Mouse (Mus musculus) lung, postnatal 10 days (tissue): ENCODE data around the gene Myo3b.

Experiments
- DNase-seq: peaks from one replicate; pipeline ENCODE4 v3.0.0; 2021

Myo3b gene

DNA sequence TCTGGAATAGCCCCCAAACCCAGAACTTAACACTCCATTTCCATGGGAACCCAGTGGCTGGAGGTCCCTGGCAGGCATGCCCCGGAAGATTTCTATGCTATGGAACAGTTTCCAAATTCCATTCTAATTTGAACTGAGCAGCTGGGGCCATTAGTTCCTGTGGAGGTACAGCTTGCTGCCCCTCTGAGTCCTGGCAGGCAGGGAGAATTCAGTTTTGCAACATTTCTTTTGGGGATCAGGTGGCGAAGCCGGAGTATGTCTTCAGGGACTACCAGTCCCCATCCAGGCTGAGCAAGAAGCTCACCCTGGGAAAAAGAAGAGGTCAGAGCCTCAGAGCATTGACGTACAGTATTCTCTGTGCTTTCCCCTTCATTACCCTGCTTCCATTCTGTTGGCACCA is 94.4 kb downstream of the Myo3b start:
- no peak for DNase-seq

DNA sequence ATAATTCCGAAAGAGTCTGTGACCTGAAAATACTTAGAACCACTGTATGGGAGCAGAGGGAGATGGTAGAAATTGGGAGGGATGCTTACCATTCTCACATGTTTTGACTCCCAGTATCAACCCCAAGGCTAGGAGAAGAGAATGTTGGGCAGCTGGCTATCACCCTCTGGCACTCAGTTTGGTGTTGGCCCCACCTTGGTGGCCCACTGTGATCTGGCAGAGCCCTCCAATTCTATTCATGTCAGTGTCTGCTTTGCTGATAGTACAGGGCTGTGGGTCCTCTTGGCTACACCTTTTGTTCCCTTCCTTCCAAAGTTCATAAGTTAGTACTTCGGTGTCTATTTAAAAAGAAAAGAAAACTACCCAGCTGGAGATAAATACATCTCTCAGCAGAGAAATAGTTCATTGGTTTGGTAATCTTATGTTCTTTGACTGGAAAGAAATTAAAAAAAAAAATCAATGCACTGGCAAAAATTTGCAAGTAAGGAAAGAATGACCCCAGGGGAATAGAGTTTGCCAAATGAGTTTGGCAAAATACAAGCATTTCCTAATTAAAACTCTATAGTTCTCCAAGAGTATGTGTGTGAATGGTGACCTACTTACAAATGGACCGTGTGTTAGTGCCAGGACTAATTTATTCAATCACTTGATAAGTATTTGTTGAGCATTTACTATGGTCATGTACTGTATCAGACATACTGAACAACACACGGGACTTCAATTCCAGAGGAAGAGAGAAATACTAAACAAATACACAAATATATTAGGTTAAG is 98.5 kb downstream of the Myo3b start:
- no peak for DNase-seq

DNA sequence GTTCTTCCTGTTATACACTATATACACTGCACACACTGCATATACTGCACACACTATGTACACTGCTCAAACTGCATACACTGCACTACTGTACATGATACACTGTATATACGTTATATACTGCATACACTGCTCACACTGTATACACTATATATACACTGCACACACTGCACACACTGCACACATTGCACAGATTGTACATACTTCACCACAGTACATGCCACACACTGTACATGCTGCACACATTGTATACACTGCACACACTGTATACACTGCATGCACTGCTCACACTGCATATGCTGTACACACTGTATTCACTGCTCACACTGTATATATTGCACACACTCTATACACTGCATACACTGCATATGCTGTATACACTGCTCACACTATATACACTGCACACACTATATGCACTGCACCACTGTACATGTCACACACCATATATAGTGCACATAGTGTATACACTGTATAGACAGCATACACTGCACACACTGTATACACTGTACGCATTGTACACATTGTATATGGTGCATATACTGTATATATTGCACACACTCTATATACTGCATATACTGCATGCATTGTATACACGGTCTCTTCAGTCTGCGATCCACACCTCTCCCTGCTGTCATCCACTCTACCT is 104.7 kb downstream of the Myo3b start:
- DNase-seq, result no peak

DNA sequence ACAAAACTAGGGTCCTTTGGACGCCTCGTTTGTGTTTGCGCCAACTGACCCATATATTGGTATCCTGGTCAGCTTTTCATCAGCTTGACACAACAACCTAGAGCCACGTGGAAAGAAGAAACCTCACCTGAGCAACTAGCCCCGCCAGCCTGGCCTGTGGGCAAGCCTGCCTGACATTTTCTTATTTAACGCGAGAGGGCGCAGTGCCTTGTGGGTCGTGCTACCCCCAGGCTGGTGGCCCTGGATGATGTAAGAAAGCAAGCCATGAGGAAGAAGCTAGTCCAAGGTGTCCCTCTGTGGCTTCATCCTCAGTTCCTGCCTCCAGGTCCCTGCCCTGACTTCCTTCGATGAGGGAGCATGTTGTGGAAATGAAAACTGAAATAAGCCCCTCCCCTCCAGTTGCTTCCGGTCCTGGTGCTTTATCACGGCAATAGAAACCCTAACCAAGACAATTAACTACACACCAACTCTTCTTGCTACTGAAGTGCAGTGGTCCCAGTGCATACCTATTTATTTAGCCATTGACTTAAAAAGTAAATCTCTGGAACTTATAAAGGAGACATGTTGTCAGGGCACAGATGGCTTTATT is 108.2 kb downstream of the Myo3b start:
- no peak for DNase-seq

DNA sequence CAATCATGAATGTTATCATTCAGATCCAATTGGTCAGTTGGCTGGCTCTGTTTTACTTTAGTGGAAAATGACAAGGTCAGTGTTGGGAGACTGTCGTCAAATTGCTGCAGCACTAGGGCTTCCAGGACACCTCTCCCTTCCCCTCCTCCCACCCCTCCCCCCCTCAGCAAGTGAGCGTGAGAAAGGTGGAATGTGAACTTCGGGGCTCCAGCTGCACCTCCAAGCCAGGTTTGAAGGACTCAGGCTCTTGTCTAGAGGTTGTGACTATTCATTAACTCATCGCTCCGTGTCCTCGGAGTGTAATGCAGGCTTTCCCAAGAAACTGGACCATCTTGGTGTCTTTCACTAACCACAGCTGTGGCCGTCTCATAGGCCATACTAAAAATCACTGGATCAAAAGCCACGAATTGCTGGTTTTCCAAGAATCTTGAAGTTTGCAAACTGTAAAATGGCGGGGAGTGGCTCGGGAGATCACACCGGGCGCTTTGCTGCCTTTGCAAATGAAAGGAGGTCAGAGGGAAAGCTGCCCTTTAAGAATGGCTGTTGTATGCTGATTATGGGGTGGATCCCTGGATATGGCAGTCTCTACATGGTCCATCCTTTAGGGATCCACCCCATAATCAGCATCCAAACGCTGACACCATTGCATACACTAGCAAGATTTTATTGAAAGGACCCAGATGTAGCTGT is 110.0 kb downstream of the Myo3b start:
- DNase-seq, result no peak

DNA sequence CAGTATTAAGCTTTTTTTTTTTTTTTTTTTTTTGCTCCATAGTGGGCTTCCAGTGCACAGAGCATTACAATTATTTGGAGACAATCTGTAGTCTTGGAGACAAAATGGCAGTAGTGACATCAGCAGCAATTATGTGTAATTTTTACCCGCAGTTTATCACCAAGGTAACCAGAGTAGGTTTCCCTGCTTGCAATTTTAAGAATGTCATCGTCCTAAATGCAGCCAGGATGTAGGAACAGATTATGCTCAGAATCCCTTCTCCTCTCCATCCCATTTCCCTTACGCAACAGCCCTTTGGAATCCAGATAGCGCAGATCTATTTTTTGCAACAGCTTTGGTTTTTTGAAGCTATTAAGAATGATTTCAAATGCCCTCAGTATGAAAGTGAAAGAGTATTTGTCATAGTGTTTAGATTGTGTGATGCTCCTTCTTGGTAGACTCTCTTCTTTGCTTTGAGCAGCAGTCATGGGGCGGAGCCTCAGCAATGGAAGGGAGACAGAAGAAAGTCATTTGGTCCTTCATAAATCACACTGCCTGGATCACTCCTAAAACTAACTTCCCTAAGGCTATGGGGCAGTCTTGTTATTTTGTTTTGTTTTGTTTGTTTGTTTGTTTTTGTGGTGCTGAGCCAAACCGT is 111.6 kb downstream of the Myo3b start:
- DNase-seq, result no peak

DNA sequence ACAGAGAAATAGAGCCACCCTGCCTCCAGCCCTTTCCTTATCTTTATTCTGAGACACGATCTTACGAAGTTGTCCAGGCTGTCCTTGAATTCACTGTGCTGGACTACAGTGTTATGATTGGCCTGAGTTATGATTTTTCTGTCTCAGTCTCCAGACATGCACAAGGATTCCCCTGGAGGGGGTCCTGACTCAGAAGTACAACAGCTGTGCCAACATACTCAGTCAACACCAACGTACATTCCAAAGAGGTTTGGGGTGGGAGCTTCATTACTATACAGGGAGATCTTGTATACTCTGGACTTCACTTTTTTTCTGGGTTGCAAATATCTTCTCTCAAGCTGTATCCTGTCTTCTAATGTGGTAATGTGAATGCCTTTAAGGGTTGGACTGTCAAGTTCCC is 113.0 kb downstream of the Myo3b start:
- no peak for DNase-seq

DNA sequence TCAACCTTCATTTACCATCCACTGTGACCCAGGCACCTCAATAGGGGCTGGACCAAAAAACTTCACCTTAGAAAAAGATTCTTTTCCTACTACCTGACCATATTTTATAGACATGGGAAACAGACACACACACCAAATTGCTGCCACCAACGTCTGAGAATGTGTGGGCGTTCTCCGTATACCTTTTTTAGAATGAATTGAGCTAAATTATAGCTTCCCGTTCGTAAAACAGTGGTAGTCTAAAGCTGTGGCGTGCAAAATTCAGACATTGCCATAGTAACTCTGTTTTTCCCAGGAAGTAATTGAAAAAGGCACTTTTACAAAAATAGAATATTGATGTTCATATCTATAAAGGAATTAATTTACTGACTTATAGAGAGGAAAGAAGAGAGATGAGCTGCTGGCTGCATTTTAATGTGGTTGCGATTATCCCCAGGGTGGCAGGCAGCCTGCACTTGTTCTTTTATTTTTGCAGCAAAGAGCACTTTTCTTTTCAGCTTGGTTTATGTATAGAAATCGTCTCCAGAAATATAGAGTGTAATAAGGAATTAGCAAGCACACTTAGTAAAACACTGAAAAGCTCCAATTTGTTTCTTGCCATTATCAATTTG is 116.4 kb downstream of the Myo3b start:
- no peak for DNase-seq

DNA sequence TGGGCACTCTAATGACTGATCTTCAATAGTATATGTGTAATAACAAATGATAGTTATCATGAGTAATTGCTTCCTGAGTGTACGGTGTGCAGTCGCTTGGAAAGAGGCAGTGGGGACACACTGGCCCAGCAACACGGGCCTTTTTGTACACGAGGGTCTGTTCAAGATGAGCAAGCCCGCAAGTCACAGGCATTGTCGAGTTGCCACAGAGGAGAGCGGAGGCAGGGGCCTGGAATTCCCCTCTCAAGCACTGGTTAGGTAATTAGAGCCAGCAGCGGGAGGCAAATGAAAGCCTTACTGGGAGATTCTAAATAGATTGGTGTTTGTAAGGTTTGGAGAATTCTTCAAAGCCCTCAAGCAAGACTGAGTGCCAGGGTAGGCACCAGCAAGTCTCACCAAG is 120.6 kb downstream of the Myo3b start:
- DNase-seq, result no peak

DNA sequence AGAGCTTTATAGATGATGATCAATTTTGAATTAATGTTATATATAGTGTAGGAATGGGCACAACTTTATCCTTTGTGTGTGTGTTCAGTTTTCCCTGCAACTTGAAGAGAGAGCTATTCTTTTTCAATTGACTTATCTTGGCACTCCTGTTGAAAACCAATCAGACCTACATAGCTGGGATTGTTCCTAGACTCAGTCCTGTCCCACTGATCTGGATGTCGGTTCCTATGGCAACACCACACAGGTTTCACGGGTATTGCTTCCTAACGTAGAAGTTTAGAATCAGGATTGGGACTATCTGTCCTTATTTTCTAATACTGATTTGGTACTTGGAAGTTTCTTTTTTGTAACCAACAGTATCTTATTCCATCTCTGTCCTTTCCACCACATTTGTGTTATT is 127.3 kb downstream of the Myo3b start:
- no peak for DNase-seq

DNA sequence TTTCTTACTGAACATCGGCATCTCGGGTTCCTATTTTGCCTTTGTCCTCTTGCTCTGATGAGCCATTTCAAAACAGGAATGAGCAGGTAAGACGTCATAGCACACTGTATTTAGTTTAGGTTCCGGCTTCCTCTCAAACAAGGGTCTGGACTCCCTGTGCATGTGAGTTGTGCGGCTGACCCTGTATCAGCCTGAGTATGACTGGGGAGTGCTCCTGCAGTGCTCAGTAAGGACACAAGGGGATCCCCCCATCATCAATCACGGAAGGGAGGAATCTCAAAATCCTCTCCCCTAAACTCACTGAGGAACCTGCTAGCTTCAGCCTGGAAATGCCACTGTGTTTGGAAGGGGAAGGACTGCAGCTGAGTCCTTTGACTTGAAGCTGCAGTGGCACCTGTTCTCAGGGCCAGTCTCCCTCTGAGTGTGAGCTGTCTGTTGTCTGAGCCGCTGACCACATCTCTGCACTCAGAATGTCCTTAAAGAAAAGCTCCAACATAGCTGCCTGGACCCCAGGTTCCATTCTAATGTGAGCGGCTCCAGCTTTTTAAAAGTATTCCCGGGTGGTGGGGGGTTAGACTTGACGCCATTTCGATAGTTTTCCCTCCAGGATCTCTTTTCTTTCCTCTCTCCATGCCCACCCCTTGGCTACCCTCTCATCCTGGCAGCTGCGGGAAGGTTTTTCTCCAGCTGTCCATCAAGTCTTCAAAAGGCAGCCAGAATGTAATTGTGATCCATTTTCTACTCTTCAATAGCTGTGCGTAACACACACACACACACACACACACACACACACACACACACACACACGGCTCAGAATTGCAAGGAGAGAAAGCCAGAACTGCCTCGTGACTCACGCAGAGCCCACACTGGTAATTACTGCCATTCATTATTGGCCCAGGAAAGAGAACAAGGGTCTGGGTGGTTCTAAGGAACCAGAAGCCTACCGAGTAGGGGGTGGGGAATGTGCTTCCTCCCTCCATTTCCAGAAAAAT is 129.3 kb downstream of the Myo3b start:
- no peak for DNase-seq

DNA sequence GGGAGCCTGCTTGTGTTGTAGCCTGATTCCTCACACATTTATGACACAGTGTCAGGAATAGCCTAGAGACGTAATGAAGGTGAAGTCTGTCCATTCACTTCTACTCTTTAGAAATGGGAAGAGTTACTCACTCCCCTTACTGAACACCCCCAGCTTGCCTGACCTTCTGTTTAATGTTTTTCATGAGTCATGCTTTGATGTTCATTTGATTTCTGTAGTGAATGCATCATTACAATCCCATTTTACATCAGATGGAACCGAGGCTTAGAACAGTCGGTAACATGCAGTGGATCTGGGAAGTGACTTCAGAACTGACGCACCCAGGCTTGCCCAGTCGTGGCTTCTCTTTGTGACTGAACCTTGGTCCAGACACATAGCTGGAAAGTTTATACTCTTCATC is 131.5 kb downstream of the Myo3b start:
- no peak for DNase-seq

DNA sequence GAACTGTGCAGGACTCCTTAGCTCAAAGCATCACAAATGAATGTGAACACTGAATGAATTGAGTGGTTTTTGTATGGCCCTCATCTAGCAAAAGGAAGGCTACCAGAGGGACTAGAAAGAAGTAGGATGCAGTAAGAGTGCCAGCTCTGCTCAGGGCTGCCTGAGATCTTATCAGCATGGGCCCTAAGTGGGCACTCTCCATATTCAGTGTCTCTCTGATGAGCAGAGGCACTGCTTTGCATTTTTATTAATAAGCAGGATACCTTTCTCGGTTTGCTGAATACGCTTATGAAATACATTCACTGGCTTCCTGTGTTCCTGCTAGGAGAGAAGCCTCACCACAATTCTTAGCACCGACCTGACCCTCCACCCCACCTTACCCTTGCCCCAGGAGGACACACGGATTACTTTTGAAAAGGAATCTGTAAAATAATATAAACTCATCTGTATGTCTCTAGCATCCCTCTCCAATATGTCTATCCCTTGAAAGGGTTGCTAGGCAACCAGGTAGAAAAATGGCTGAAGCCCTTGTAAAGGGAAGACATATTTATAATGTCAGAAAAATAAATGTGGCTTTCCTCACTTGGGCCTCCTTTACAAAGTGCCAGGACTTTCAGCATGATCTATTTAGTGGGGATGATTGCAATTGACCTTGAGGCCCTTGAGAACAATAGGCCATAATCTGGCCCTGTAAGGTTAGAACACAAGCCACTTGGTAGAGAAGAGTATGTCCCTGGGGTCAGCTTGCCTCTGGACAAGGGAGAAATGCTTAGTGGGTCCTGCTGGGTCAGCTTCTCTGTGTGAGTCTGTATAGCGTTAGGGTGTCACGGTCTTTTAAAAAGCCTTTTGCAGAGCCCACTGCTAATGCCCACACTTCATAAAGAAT is 138.1 kb downstream of the Myo3b start:
- no peak for DNase-seq

DNA sequence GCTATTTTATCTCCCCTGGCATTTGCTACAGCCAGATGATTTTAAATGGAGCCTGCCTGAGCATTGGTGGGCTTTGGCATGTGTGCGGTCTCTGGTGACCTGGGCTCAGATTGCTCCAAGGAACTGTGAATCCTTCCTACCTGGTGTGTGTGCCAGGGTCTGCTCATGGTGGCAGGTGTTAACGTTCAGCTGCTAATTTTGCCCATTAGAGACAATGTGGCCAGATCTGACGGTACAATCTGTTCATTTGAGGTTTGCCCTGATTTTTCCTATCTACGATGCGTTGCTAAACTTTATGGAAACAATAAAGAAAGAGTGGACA is 138.7 kb downstream of the Myo3b start:
- DNase-seq, result no peak

DNA sequence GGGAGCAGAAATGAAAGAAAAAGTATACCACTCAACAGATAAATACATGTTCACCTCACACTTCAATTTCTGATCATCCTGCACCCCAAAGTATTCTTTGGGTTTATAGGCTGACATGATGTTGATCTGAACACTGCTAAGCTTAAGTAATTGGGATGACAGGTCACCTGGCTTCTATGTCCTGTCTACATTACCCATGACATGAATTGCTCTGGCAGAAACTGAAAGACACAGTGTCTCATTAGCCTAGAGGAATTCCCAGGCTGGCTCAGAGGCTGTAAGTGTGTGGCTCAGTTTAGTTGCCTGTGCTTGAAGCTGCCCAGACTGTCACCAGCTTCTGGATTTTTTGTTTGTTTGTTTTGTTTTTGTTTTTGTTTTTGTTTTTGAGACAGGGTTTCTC is 139.3 kb downstream of the Myo3b start:
- no peak for DNase-seq

DNA sequence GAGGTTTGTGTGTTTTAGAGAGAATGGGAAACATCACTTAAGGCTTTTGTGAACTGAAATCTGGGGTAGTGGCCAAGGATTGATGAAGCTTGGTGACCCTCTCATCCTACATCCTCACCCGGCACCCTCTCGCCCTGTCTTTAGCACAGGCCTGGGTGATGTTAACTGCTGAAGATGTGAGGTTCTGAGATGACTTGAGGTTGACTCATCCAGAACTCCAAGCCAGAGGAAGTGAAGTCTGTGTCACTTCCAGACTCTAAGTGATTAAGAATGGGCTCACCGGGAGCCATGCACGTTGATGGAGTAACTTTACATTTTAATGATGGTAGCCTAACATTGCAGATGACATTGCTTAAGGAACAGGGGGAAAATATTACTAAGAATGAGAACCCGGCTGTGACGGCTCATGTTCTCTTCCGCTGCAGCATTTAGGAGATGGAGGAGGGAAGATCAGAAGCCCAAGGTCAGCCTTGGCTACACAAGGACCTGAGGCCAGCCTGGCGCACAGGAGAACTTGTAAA is 143.3 kb downstream of the Myo3b start:
- DNase-seq, result no peak

DNA sequence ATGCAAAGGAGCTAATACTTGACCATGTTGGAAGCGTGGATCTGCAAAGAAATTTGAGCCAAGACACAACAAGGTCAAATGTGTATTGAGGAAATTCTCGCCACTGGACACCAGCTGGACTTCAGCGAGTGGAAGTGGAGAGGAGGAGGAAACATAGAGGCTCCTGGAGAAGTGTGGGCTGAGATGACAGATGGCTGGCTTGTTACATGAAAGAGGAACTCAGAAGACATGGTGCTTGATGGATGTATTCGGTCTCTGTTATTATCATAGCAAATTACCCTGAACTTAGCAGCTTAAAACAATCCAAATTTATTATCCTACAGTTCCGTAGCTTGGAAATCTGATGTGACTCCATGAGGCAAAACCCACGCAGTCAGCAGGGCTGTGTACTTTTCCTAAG is 148.1 kb downstream of the Myo3b start:
- no peak for DNase-seq

DNA sequence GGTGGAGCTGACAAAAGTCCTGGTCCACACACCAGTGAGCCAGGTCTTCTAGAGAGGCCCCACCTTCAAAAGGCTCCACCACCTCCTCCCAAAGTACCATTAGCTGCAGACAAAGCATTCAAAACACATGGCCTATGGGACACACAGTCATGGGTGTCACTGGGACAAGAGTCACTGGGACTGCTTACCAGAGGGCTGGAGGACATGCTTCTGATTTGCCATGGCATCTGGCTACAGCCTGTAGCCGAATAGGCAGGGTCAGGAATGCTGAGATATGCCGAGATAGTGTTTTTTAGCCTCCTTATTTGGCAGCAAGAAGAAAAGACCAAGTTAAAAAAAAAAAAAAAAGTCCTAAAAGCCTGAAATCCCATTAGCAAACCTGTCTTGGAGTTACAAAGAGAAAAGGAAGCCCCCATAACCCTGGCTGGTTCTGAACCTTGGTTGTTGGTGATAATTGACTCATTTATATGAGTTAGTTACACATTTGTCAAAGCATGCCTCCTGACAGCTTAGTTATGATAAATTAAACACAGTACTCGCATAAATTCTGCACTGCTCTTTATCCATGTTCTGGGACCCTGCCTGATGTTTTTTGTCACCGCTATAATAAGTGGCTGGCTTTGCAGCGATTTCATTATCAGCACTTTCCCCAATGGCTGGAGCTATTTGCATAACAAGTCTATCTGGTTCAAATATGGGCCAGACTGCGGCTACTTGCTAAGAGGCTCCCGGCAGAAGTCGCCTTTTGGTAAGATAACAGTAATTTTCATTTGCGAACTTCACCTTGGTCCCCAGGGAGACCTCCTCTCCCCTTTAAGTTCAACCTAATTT is 156.7 kb downstream of the Myo3b start:
- no peak for DNase-seq

DNA sequence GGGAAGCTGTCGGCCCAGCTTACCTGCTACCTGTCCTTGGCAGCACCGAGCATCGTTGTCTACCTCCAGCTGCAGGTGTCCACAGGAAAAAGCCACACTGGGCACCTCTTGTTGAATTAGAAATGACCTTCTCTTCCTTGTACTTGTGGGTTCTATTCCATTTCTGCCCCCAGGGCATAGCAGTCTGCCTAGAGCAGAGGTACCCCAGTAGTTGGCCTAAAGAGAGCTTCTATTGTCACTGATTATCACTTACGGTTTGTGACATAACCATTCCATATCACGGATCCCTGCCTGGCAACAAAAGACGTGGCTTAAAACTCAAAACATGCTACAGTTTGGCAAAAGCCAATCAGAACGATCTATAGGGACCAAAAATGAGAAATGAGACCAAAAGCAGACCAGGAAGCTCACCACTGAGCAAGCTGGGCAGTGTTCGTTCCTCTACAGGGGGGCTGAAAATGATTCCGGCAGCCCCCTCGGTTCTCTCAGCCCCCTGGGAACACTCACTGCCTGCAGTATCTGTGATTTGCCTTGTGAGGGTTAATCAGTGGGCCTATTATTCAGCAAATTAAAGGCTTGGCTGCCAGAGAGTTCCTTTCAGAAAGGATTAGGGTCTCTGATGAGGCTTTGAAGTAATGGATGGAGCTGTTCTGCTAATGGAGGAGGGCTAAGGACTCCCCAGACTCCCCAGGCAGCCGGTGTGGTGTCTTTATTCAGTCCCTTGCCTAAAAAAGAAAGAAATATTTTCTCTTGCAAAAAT is 163.1 kb downstream of the Myo3b start:
- no peak for DNase-seq
